Mouse (Mus musculus) retina, adult 2 months (tissue): ENCODE measurements at regions not wholly inside any gene's neighbourhood (a gene's known extent, or its start where the extent isn't known, plus 50 kb on each side); places are given as distances from the start of the nearest gene placed in this dataset.
A peak's percentile ranks its signal among the peaks of the same experiment; 100 is the strongest.

Source experiments
- DNase-seq: peaks from one replicate; pipeline ENCODE4 v3.0.0-alpha.2; 2012; ENCODE audit warnings: low read depth, low spot score

DNA sequence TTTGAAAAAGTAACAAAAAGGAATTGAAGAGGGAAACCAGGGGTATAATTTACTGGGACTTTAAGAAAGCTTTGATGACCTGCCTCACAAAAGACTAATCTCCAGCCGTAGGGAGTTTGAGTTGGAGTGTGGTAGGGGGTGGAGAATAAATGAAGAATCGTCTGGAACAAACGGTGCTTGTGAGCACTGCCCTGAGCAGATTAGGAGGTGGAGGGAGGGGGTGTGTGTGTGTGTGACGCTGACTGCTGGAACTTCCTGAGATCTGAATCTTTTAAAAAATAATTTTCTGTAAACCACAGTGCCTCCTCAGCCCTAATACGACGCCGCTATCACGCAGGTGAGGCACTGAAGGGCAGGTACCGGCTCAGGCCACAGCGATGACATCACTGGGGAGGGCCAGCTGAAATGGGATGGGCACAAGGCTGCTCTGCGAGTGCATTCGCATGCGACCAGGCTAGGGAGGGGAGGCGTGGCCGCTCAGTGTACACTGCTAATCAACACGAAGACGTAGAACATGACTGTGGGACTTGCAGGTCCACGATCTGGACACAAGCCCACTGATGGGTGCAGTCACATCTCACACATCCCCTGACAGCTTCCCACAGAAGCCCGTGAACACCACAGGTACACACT lies 395.4 kb downstream of the Zfp536 start:
- DNase-seq = no peak

GRCm38 (mm10) chr7:37387871-37388270 lies 385.6 kb downstream of the Zfp536 start:
- DNase-seq = no peak

DNA sequence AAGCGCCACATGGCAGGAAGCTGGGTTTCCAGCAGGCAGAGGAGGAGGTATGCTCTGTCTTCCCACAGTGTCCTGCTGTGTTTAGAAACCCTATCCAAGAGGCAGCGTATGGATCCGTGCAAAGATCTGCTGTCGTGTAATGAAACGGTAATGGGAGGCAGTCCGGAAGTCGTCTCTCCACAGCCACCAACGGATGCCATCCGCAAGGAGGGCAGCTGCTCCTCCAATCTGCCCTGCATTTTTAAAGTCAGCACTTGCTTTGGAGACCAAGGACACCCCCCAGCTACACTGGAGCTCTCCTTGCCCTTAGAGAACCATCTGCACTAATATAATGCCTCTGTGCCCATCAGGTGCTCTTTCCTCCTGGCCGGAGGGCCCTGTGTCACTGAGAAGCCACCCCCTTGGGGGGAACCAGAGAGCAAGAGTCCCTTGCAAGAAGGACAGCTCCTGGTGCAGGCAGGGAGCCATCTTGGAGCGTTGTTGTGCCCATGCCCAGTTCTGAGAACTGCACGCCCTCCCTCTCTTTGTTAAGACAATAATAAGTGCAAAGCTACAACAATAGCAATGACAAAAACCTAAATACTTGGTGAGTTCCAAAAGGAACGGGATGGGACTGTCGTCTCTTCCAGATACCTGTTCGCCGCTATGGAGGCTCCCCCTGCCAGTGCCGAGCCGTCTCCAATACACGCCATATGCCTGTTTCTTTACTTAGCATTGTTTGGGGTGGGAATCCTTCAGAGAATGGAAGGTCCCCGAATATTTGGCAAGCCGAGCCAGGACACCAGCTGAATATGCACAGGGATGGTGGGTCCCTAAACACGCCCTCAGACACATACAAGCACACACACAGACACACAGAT lies 384.4 kb downstream of the Zfp536 start:
- DNase-seq = no peak

GRCm38 (mm10) chr7:37389703-37390087 lies 383.7 kb downstream of the Zfp536 start:
- DNase-seq = no peak

DNA sequence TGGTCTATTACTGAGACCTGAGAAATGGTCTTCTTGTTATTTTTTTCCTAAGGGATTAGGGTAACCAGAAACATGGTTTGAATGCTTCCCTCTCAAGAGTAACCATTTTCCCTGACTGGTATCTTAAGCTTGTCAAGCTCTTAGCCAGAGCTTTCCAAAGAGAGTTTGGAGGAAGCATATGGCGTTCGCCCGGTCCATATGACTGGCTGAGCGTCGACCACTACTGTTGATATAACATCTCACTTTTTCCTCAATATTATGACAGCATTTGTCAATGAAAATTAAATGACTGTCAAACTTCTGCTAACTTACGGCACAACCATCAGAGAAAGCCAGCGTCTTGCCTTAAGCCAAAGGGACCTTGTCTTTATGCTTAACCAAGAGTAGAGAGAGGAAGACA lies 383.2 kb downstream of the Zfp536 start:
- no peak for DNase-seq

GRCm38 (mm10) chr7:37392122-37392521 lies 381.3 kb downstream of the Zfp536 start:
- DNase-seq = no peak

GRCm38 (mm10) chr7:37392604-37393003 lies 380.8 kb downstream of the Zfp536 start:
- DNase-seq = no peak

- no peak for DNase-seq
These were observed 380.4 kb downstream of the Zfp536 start for GRCm38 (mm10) chr7:37393071-37393470.

- DNase-seq = peak; percentile 52
These were observed 378.4 kb downstream of the Zfp536 start for GRCm38 (mm10) chr7:37394965-37395426.

DNA sequence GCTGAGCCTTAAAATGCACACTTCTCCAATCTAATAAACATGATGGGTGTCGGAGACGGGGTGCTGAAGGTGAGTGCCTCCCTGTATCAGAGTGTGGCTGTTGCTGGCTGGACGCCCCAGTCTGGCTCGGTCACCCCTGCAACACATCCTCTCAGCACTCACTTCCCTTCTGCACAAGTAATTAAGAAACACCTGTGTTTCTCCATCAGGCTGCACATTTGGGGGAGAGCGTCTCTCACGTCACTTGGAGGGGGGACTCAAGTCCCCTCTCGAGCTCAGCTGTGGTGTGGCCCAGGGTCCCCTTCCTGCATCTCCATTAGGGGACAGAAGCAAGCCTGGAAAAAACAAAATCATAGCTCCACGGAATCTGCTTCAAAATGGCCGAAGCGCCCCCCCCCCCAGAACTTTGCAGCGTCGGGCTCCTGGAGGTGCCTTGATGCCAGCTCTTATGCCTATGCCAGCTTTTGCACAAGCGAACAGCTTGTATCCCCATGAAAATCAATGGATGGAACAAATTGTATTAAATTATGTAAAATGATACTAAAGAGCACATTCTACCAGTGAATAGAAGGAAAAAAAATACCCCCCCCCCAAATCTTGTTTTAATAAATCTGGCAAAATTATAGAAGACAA lies 377.4 kb downstream of the Zfp536 start:
- no peak for DNase-seq

DNA sequence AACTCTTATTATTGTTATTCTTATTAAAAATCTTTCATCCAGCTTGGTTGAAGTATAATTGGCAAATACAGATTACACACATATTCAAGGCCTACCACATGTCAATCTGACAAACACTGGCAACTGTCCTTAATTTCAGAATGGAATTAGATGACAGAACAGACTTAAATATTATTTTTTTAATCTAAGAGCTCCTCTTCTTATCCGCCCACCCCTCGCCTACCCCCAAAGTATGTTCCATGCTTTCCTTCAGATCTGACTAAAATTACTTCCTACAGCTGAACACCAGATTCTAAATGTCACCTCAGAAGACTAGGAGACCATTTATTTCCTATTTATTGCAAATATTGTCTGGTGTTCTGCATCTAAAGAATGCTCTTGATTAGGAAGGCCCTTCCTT lies 370.0 kb downstream of the Zfp536 start:
- DNase-seq = no peak

GRCm38 (mm10) chr7:37413350-37413749 lies 360.1 kb downstream of the Zfp536 start:
- no peak for DNase-seq

DNA sequence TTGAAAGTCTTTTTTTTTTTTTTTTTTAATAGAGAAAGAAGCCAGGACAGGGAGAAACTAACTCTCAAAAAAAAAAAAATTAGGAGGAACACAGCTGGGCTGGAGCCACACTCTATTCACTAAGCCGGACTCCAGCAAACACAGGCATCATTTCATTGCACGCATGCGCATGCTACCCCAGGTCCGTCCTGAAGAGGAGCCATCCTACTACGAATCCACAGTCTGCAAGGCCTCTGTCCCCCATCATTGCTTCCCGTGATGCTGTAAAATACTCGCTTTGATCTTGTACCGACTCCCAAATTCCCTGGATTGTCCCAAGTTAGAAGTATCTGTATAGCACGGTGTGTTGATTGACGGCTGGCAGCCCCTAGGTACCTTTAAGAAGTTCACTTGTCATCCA lies 351.7 kb downstream of the Zfp536 start:
- no peak for DNase-seq
